Mouse (Mus musculus) limb, embryonic 13.5 days (tissue): Measurements from ENCODE around the gene Lgals3. TPM values are rescaled to one million over a fixed set of nuclear protein-coding genes. Genes with fewer than 3 reads are reported as not detected.
A peak's percentile ranks its signal among the peaks of the same experiment; 100 is the strongest.

ENCODE experiments used
- ATAC-seq: fragments of 200-750 bp; cut with Nextera tagmentation; 2 replicates; pipeline ENCODE4 v1.8.0; 2017; ENCODE audit warnings: low read depth, moderate number of reproducible peaks, moderate TSS enrichment; ENCODE audit not compliant: low FRiP score
- H3K27ac ChIP-seq: fragments of 300-500 bp; sonication (generic); 2 replicates; pipeline ENCODE4 v1.5.1; 2015; ENCODE audit warnings: inconsistent platforms, mild to moderate bottlenecking, moderate library complexity
- H3K27me3 ChIP-seq: fragments of 300-500 bp; sonication (generic); 2 replicates; pipeline ENCODE4 v1.6.1; 2015; ENCODE audit warnings: mild to moderate bottlenecking, inconsistent platforms
- H3K36me3 ChIP-seq: fragments of 300-500 bp; sonication (generic); 2 replicates; pipeline ENCODE4 v1.6.1; 2015; ENCODE audit warnings: inconsistent platforms, mild to moderate bottlenecking, moderate library complexity
- H3K4me1 ChIP-seq: fragments of 300-500 bp; sonication (generic); 2 replicates; pipeline ENCODE4 v1.6.1; 2015; ENCODE audit warnings: inconsistent platforms
- H3K4me2 ChIP-seq: fragments of 300-500 bp; sonication (generic); replicated peaks from 2 replicates; pipeline ENCODE4 v1.6.1; 2015; ENCODE audit warnings: inconsistent platforms, mild to moderate bottlenecking, moderate library complexity
- H3K4me3 ChIP-seq: fragments of 300-500 bp; sonication (generic); 2 replicates; pipeline ENCODE4 v1.5.1; 2015; ENCODE audit warnings: moderate library complexity, mild to moderate bottlenecking, inconsistent platforms
- H3K9ac ChIP-seq: fragments of 300-500 bp; sonication (generic); 2 replicates; pipeline ENCODE4 v1.6.1; 2015; ENCODE audit warnings: mild to moderate bottlenecking, inconsistent platforms
- H3K9me3 ChIP-seq: fragments of 300-500 bp; sonication (generic); 2 replicates; pipeline ENCODE4 v1.6.1; 2016; ENCODE audit warnings: inconsistent platforms
- WGBS: fragments of 180-500 bp; shearing (Covaris S2); methylation state at CpG from one replicate; pipeline ENCODE4 v1.1.7; 2015; 5-methylcytosine and 5-hydroxymethylcytosine counted together
- polyA plus RNA-seq: library from polyadenylated mRNA; unstranded; fragments of >200 nt; fragmentation: Nextera tagmentation; extraction: Ambion mirVana; gene quantifications from 2 replicates; pipeline ENCODE4 v1.2.1, GENCODE M21; 2015

The Lgals3 gene
- polyA plus RNA-seq, 1 experiment from 2014 or later, result 21.6 TPM

DNA sequence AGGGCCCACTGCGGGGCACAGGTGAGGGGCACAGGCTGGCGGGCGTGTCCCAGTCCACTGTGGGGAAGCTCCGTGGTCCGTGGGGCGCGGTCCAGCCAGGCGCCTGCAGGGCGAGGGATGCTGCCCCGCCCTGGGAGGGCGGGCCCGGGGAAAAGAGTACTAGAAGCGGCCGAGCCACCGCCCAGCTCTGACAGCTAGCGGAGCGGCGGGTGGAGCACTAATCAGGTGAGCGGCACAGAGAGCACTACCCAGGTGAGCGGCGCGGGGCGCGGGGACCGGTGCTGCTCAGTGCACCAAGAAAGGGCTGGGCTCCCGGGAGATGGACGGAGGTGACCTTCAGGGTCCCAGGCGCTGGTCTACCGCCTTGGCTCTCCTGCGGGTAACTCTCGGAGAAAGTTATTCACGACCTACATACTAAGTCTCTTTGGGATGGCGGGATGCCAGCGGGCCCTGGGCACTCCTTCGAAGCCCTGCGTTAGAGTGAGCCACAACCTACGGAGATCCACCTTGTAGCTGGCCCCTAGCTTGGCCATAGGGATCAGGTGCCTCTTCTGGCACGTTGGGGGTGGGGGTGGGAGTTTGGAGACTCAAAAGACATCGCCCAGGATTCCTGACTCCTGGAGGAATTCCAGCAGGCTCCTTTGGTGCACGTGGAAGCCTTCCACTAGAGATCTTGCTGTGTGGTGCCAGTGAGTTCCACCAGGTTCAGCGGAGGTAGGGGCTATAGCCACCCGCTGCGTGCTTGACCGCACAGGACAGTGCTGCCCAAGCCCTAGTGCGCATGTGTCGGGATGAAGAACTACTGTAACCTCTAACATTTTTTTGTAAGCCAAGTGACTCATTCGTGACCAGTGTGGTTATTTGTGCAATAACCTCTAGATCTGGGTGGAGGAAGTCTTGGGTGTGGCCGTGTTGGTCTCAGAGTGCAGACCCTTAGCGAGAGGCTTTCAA, 6.5 kb downstream of the Lgals3 start:
- Histone ChIP-seq H3K4me1 (peaks cover 11% of the 10 kb centered on the region), H3K27ac (0 out of 2 replicates have a peak overlapping the region, but pooled peaks have one; percentile 1), H3K9me3 (no peaks in the 10 kb centered on the region), H3K9ac (peak overlapping the region; percentile 35), H3K36me3 (no peaks in the 10 kb centered on the region), H3K4me3 (peak overlapping the region; percentile 41), H3K4me2 (peak overlapping the region; percentile 70), H3K27me3 (peaks cover 38% of the 10 kb centered on the region)
- no peak for ATAC-seq
- WGBS, result 17% methylated on average over 43 of the region's 49 CpGs

DNA sequence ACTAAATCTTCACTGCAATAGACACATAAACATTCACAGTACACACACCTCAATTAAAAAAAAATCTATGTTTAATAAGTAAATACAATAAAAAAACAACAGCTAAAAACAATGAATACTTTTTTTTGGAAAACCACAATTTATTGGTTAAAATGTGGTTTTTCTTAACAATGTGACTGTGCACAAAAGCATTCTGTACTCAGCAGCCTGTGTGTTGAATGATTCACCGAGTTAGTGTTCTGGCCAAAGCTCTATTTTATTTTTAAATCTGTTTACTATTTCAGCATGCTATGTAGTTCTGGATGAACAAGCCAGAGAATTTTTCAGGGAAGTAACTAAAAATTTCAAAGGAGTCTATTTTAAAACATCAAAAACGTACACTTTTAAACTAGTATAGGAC, 9.0 kb downstream of the Lgals3 start:
- ATAC-seq, result no peak
- H3K36me3 ChIP-seq, result no peaks in the 10 kb centered on the region
- H3K9me3 ChIP-seq, result no peaks in the 10 kb centered on the region
- no peak overlapping the region for H3K9ac ChIP-seq
- H3K27me3 ChIP-seq, result peaks cover 38% of the 10 kb centered on the region
- H3K4me3 ChIP-seq, result no peak overlapping the region
- H3K4me1 ChIP-seq, result peaks cover 11% of the 10 kb centered on the region
- 61% methylated on average over 2 of the region's 2 CpGs for WGBS
- H3K27ac ChIP-seq, result no peak overlapping the region
- H3K4me2 ChIP-seq, result no peak overlapping the region

DNA sequence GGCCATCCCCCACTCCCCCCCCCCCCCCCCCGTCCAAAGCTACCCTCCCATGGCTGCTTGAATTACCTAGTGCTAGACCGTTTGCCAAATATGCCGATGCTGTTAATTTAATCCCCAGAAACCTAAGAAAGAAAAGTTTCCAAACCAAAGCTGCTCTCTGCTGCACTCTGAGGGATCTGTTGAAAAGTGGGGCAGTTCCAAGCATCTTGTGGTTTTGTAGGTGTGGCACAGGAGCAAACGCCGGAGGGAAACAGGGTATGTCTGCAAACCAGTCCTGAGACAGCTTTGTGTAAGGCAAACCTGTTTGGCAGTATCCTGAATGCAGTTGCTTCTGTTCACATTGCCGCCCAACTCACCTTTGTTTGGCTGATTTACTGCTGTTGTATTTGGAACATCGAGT, 10.8 kb downstream of the Lgals3 start:
- Histone ChIP-seq H3K4me3 (no peak overlapping the region), H3K27ac (no peak overlapping the region), H3K36me3 (no peaks in the 10 kb centered on the region), H3K27me3 (peaks cover 24% of the 10 kb centered on the region), H3K4me2 (no peak overlapping the region), H3K4me1 (peaks cover 11% of the 10 kb centered on the region), H3K9ac (no peak overlapping the region), H3K9me3 (no peaks in the 10 kb centered on the region)
- WGBS, result 62% methylated on average over 7 of the region's 7 CpGs
- ATAC-seq, result no peak

DNA sequence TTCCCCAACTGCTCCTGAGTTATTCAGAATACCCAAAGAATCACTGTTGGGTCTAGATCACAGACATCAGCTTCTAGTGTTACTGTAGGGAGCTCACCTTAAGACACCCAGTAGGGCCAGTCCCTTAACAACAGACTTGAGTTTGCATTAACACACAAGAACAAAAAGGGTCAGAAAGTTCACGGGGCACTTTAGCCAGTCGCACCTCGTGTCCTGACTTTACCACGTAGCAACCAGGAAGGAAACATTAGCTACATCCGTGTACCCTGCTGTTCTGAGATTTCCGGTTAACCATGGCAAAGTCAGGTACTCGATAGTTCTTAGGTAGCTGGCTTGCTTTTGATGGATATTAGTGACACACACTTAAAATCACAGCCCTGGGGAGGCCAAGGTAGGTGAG, 16.4 kb downstream of the Lgals3 start:
- Histone ChIP-seq H3K9ac (no peak overlapping the region), H3K27ac (no peak overlapping the region), H3K36me3 (peaks cover 35% of the 10 kb centered on the region), H3K4me1 (no peaks in the 10 kb centered on the region), H3K27me3 (no peaks in the 10 kb centered on the region), H3K4me3 (no peak overlapping the region), H3K4me2 (no peak overlapping the region), H3K9me3 (no peaks in the 10 kb centered on the region)
- WGBS, result 87% methylated on average over 7 of the region's 7 CpGs
- ATAC-seq, result no peak

DNA sequence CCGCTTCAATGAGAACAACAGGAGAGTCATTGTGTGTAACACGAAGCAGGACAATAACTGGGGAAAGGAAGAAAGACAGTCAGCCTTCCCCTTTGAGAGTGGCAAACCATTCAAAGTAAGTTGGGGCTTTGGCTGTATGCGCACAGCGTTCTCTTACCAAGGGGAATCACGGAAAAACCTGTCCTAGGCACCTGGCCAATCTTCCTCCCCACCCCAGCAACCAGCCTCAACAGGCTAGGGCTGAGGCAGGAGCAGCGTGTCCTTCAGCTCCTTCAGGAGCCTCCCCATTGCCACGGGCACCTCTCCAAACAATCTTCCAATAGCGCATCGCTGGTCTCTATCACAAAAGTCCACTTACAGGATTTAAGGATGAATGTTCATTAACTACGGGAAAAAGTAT, 17.1 kb downstream of the Lgals3 start:
- no peaks in the 10 kb centered on the region for H3K27me3 ChIP-seq
- 91% methylated on average over 10 of the region's 10 CpGs for WGBS
- no peak overlapping the region for H3K4me2 ChIP-seq
- ATAC-seq, result no peak
- no peak overlapping the region for H3K27ac ChIP-seq
- H3K4me3 ChIP-seq, result no peak overlapping the region
- peaks cover 42% of the 10 kb centered on the region for H3K36me3 ChIP-seq
- no peak overlapping the region for H3K9ac ChIP-seq
- no peaks in the 10 kb centered on the region for H3K9me3 ChIP-seq
- no peaks in the 10 kb centered on the region for H3K4me1 ChIP-seq

DNA sequence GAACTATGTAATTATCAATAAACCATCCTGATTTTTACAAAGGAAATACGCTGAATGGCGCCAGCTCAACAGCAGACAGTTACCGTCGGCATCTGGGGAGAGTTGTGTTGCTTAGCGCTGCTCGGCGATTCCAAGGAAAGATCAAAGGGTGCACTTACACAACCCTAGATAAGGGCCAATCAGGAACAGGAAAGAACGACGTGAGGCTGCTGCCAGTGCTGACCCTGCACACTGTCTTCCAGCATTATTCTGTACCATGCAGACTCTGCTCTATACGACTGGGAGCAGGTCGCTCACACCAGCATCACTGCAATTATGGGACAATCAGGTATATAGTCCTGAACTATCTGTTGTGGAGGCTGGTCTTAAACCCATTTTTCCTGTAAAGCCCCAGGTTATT, 18.6 kb downstream of the Lgals3 start:
- no peaks in the 10 kb centered on the region for H3K4me1 ChIP-seq
- ATAC-seq, result no peak
- no peaks in the 10 kb centered on the region for H3K9me3 ChIP-seq
- no peak overlapping the region for H3K4me2 ChIP-seq
- H3K36me3 ChIP-seq, result peaks cover 56% of the 10 kb centered on the region
- H3K27me3 ChIP-seq, result no peaks in the 10 kb centered on the region
- no peak overlapping the region for H3K4me3 ChIP-seq
- H3K9ac ChIP-seq, result no peak overlapping the region
- 66% methylated on average over 11 of the region's 11 CpGs for WGBS
- no peak overlapping the region for H3K27ac ChIP-seq

DNA sequence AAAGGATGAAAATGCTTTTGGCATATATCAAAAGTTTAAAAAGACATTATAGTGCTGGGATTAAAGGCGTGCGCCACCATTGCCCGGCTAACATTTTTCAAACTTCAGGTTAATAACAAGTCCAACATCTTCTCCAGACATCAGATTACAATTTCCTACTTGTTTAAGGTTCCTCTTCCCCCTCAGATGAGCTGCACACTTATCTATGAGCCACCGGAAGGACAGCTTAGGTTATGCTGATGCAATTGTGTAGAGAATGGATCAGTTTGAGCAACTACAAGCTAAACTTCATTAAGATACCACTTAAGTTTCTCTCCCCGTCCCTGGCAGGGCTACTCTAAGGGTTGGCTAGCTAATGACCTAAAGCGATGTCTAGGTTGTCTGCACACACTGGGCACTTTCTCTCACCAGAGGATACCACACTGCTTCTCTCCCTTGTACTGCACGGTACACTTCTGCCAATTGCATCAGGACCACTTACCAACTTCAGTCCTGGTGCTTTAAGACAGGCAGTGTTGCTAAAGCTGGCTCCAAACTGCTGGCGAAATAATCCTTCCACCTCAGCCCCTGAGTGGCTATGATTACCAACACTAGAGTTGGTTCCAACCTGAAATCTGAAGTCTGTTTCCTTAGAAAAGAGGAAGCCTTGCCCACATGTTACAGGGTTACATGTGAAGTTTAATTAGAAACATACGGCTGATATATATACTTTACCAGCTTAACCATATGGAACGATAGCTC, 26.0 kb downstream of the Lgals3 start:
- 83% methylated on average over 10 of the region's 10 CpGs for WGBS
- ATAC-seq, result no peak
- H3K27me3 ChIP-seq, result no peaks in the 10 kb centered on the region
- H3K4me3 ChIP-seq, result no peak overlapping the region
- H3K27ac ChIP-seq, result no peak overlapping the region
- no peak overlapping the region for H3K9ac ChIP-seq
- no peak overlapping the region for H3K4me2 ChIP-seq
- peaks cover 86% of the 10 kb centered on the region for H3K36me3 ChIP-seq
- H3K4me1 ChIP-seq, result no peaks in the 10 kb centered on the region
- H3K9me3 ChIP-seq, result no peaks in the 10 kb centered on the region

DNA sequence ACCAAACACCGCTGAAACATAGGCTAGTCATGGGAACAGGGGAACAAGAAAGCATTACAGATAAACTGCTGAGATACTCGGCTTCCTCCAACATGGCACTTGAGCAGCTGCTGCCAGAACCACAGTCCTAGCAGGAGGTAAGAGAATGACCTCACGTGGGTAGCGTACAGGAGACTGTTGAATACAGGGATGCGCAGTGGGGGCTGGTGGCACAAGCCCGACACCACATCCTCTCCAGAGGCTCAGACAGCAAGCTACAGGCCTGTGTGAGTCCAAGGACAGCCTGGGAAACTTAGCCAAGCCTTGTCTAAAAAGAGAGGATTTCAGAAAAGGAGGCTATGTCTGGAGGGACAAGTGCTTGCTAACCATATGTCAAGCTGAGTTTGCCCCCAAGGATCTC, 27.5 kb downstream of the Lgals3 start:
- no peak overlapping the region for H3K9ac ChIP-seq

DNA sequence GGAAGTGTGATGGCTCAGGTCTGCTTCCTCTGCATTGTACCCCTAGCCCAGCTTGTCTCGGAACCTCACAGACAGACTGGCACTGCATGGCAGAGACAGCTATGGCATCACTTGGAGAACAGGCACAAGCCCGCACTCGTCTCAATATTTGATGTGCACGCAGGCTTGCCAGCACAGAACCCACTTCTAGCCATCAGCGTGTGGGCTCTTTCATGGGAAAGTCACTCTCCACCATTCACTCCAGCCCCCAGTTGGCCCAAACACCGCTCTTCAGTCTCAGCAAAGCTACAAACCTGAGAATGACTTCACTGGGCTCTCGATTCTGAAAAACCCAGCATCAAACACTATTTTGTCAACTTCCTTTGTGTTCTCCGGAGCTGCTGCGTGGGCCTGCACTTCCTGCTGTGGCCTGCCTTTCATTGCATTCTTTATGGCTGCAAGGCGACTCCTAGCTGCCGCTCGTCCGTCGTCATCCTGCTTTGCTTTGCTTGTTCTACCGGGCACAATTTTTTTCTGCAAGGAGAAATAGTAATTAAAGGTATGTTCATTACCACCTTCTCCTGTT, 28.0 kb downstream of the Lgals3 start:
- Histone ChIP-seq H3K27ac (no peak overlapping the region), H3K4me1 (no peaks in the 10 kb centered on the region), H3K27me3 (no peaks in the 10 kb centered on the region), H3K4me2 (no peak overlapping the region), H3K4me3 (no peak overlapping the region), H3K9me3 (no peaks in the 10 kb centered on the region), H3K36me3 (peaks cover 85% of the 10 kb centered on the region), H3K9ac (no peak overlapping the region)
- no peak for ATAC-seq
- 81% methylated on average over 15 of the region's 15 CpGs for WGBS

More for the DNA sequence above, 27.5 kb downstream of the Lgals3 start:
- H3K27me3 ChIP-seq, result no peaks in the 10 kb centered on the region
- no peak overlapping the region for H3K27ac ChIP-seq
- peaks cover 85% of the 10 kb centered on the region for H3K36me3 ChIP-seq
- H3K4me1 ChIP-seq, result no peaks in the 10 kb centered on the region
- ATAC-seq, result no peak
- WGBS, result 95% methylated on average over 6 of the region's 6 CpGs
- no peak overlapping the region for H3K4me2 ChIP-seq
- no peak overlapping the region for H3K4me3 ChIP-seq
- no peaks in the 10 kb centered on the region for H3K9me3 ChIP-seq

DNA sequence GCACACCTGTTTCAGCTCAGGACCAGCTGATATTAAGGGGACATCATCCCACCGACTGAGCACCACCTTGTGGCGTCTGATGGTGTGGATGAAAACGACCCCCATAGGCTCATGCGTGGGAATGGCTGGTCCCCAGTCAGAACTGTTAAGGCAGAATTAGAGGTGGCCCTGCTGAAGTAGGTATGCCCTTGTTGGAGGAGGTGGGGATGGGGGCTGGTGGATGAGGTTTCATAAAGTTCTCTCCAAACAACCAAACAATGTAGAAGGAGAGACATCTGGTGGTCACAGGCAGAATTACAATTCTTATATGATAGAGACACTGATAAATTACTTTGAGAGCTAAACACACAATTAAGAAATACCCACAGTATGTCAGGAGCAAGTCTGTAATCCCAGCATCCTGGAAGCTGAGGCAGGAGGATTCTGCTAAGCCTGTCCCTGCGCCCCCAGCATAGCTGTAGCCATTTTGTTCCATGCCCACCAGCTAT, 28.7 kb downstream of the Lgals3 start:
- H3K4me3 ChIP-seq, result no peak overlapping the region
- no peak overlapping the region for H3K27ac ChIP-seq
- no peak; the same call in 1 of the 2 replicates for ATAC-seq
- H3K9me3 ChIP-seq, result no peaks in the 10 kb centered on the region
- H3K36me3 ChIP-seq, result peaks cover 83% of the 10 kb centered on the region
- no peaks in the 10 kb centered on the region for H3K27me3 ChIP-seq
- H3K9ac ChIP-seq, result no peak overlapping the region
- no peaks in the 10 kb centered on the region for H3K4me1 ChIP-seq
- WGBS, result 58% methylated on average over 5 of the region's 5 CpGs
- no peak overlapping the region for H3K4me2 ChIP-seq

DNA sequence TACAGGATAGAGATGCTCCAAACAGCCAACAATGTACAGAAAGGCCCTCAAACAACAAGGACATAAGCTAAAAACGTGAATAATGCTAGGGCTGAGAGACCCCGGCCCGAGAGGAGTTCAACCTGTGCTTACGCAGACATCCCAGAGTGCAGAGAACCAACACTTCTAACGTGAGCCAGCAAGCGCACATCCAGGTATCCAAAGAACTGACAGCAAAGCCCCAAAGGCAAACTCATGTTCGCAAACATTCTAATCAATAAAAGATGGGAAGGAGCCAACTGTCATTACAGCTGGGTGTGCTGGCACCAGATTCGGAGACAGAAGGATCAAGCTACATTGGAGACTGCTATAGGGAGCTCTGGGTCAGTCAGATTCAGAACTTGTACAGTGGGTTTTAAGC, 35.2 kb downstream of the Lgals3 start:
- Histone ChIP-seq H3K4me1 (no peaks in the 10 kb centered on the region), H3K9me3 (no peaks in the 10 kb centered on the region), H3K9ac (no peak overlapping the region), H3K36me3 (peaks cover 90% of the 10 kb centered on the region), H3K27ac (no peak overlapping the region), H3K4me3 (no peak overlapping the region), H3K4me2 (no peak overlapping the region), H3K27me3 (no peaks in the 10 kb centered on the region)
- no peak for ATAC-seq
- 93% methylated on average over 8 of the region's 8 CpGs for WGBS

DNA sequence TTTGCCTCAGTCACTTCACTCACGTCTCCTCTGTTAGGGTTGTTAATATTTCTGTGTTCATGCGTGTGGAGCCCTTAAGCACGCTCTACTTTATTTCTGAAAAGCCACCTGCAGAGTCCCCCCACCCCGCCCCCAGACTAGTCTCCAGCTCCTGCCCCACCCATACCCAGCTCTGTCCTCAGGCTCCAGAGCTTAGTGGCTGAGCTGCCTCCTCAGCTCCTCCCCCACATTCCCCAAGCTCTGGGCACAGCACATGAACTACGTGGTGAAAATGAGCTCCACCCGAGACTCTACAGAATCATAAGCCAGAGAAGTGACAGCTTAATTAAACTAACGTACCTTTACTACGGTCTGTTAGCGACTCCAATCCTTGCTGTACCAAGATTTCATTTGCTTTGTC, 38.4 kb downstream of the Lgals3 start:
- Histone ChIP-seq H3K9ac (no peak overlapping the region), H3K4me1 (no peaks in the 10 kb centered on the region), H3K4me3 (no peak overlapping the region), H3K27me3 (no peaks in the 10 kb centered on the region), H3K9me3 (no peaks in the 10 kb centered on the region), H3K4me2 (no peak overlapping the region), H3K36me3 (peaks cover 93% of the 10 kb centered on the region), H3K27ac (no peak overlapping the region)
- ATAC-seq, result no peak
- WGBS, result 83% methylated on average over 9 of the region's 9 CpGs
